27 mouse cellular contexts compared by ENCODE assay signal in the genomic region with DNA sequence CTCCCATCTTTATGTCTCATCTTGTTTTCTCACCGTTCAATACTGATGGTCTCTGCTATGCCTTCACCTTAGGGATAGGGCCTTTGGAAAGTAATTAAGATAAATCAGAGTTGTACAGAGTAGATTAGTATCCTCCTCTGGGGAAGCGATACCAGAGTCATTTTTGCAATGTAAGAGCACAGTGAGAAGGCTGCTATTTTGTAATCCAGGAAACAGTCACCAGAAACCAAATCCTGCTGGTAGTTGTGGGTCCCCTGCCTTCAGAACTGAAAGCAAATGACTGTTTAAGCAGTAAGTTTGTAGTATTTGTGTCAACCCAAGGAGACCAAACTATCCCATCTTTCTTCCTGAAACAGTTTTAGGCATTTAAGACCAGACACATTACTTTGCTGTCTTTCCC. TPM values are rescaled to one million over a fixed set of nuclear protein-coding genes. Genes with fewer than 3 reads are reported as not detected.
"Had no signal": no experiment of that assay in that cellular context is flagged by ENCODE, and none has a peak within 500 bp of the region (broad histone marks: within the 10 kb centered on the region; RNA-seq: fewer than 3 reads in every experiment).

No protein-coding gene starts in this region.

- H3K9ac ChIP-seq: heart, embryonic 13.5 days; heart, embryonic 15.5 days; hindbrain, embryonic 13.5 days; hindbrain, embryonic 15.5 days; kidney, embryonic 15.5 days; limb, embryonic 13.5 days; limb, embryonic 15.5 days; liver, embryonic 12.5 days had no signal

- H3K4me2 ChIP-seq: heart, embryonic 11.5 days; heart, embryonic 13.5 days; heart, embryonic 15.5 days; hindbrain, embryonic 13.5 days; hindbrain, embryonic 15.5 days; kidney, embryonic 15.5 days; limb, embryonic 13.5 days; limb, embryonic 15.5 days; liver, embryonic 12.5 days had no signal

- H3K4me3 ChIP-seq: heart, embryonic 13.5 days; heart, embryonic 15.5 days; hindbrain, embryonic 13.5 days; hindbrain, embryonic 15.5 days; kidney, embryonic 15.5 days; limb, embryonic 13.5 days; limb, embryonic 15.5 days; liver, embryonic 12.5 days had no signal

- DNase-seq: gastrocnemius, postnatal 14 days; gastrocnemius, postnatal 36 days; heart, adult 18-20 months; heart, postnatal 14 days; heart, postnatal 36 days; kidney, adult 11 months; kidney, adult 2 months; kidney, adult 9 months; kidney, postnatal 14 days; kidney, postnatal 36 days; layer of hippocampus, adult 9-11 months; layer of hippocampus, postnatal 36 days; left cerebral cortex, postnatal 4 days had no signal

- H3K27ac ChIP-seq: heart, embryonic 13.5 days; heart, embryonic 15.5 days; hindbrain, embryonic 13.5 days; hindbrain, embryonic 15.5 days; hindbrain, postnatal 0 days; kidney, embryonic 15.5 days; kidney, postnatal 0 days; limb, embryonic 13.5 days; limb, embryonic 15.5 days; liver, embryonic 12.5 days had no signal

- H3K4me1 ChIP-seq: heart, embryonic 13.5 days; heart, embryonic 15.5 days; hindbrain, embryonic 13.5 days; hindbrain, embryonic 15.5 days; kidney, embryonic 15.5 days; limb, embryonic 13.5 days; limb, embryonic 15.5 days had no signal

- H3K27me3 ChIP-seq: heart, embryonic 13.5 days; heart, embryonic 15.5 days; hindbrain, embryonic 13.5 days; hindbrain, embryonic 15.5 days; kidney, embryonic 15.5 days; limb, embryonic 13.5 days; limb, embryonic 15.5 days; liver, embryonic 12.5 days had no signal

- ATAC-seq: hindbrain, postnatal 0 days; intestine, embryonic 16.5 days; liver, embryonic 12.5 days had no signal

- H3K9me3 ChIP-seq: heart, embryonic 13.5 days; heart, embryonic 15.5 days; hindbrain, embryonic 13.5 days; hindbrain, embryonic 15.5 days; kidney, embryonic 15.5 days; limb, embryonic 13.5 days; limb, embryonic 15.5 days; liver, embryonic 12.5 days had no signal

RNA-seq across cellular contexts. Expression of a gene that starts 39.9 kb away (rescaled TPM):
- total RNA-seq: gastrocnemius, adult 18-20 months; gastrocnemius, adult 8-10 months had no signal
